Mouse (Mus musculus): ENCODE results near the gene Bptf.

DNA sequence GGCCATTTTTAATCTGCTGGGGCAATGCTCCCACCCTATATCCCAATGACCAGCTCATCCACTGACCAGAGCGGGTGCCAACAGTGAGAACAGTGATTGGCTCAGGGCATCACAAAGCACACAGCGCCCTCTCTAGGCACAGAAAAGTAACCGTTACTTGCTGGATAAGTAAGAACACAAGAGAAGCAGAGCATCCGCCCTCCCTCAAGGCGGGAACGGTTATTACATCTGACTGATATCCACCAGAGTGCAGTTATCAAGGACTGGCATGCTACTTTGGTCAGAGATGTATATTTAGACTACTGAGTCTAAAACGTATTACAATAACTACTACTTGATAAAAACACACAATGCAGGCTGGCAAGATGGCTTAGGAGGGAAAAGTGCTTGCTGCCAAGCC is 39.3 kb downstream of the Bptf start:
- TF ChIP-seq CTCF (IDR thresholded peaks at IDR 0.05; ENCODE audit: insufficient read depth, low read depth, low read length) (no peak), POLR2A (IDR thresholded peaks at IDR 0.05; ENCODE audit: insufficient read depth, low read depth, low read length) (no peak)

All from olfactory bulb, adult 2 months (tissue).